Mouse (Mus musculus) gastrocnemius, postnatal 25 days (tissue): ENCODE data around the gene Ehbp1. TPM values are rescaled to one million over a fixed set of nuclear protein-coding genes. Genes with fewer than 3 reads are reported as not detected.

ENCODE experiments used
- total RNA-seq, 2 experiments: library from RNA; stranded (reverse); gene quantifications; 1 replicate in 1 of 2; 2 replicates in 1 of 2; pipeline ENCODE4 v1.2.3; 2021

The Ehbp1 gene
- total RNA-seq, 2 experiments from 2014 or later = 11.0 to 14.3 TPM

Other genes starting within 250 kb of the Ehbp1 start
- gene Tmem17, start 169.8 kb upstream of the Ehbp1 start, total RNA-seq = 1 to 10 TPM; 1.1 to 1.7 TPM